Mouse (Mus musculus) left cerebral cortex, adult 2 months (tissue): ENCODE measurements around the gene E130114P18Rik. TPM values are rescaled to one million over a fixed set of nuclear protein-coding genes. Genes with fewer than 3 reads are reported as not detected.
A peak's percentile ranks its signal among the peaks of the same experiment; 100 is the strongest.

ENCODE experiments used
- DNase-seq, 2 experiments: peaks; one replicate each; pipeline ENCODE4 v3.0.0; 2021 to 2022; ENCODE audit warnings: low spot score in 2 of 2, mixed read lengths in 1 of 2; ENCODE audit errors: extremely low spot score in 1 of 2
- H3K27ac ChIP-seq: fragments of 200-600 bp; 2 replicates; pipeline ENCODE4 v1.8.1; 2022
- H3K4me3 ChIP-seq: fragments of 200-600 bp; 2 replicates; pipeline ENCODE4 v1.8.1; 2022
- CTCF ChIP-seq: fragments of 200-600 bp; IDR thresholded peaks from 2 replicates; pipeline ENCODE4 v1.8.1; 2022; ENCODE audit warnings: antibody characterized with exemption, mild to moderate bottlenecking, moderate library complexity
- intact Hi-C: fragments of 180-260 bp; cut with DNase I; formaldehyde crosslinking; loops from one replicate; pipeline ENCODE4 v1.15.1; 2025
- total RNA-seq, 2 experiments: library from RNA; stranded (reverse); gene quantifications; 2 replicates each; pipeline ENCODE4 v1.2.3; 2021

E130114P18Rik gene
- total RNA-seq, 2 experiments from 2014 or later, result 3.7 to 4.9 TPM

DNA sequence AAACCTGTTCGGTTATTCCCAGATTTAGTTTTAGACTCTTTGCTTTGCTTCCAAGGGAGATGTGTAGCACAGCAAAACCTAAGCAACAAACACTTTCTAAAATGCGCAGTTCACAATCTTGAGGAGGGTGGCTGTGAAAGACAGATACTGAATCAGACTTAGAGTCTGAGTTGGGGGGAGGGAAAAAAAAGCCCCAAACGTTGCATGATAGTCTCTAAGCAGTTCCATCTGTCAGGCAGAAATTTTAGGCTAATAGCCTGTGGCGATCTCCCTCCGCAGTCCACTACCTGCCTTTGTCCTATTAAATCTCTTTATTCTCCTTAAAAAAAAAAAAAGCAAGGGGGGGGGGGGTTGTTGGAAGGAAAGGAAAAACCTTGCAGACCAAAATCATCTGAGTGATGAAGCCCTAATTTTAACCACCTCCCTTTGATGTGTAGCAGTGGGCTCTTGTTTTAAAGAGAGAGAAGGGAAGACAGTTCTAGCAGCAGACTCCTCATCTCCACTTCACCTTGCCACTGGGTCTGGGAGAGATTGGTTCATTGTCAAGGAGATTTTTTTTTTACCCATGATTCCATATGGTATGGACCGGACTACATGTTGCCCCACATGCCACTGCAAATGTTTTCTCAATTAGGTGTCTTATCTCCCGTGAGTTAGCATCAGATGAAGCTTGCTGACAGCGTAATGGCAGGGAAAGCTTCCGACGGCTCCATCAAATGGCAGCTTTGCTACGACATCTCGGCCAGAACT is 196.4 kb downstream of the E130114P18Rik start:
- intact Hi-C loops, result loop anchor here (5.0 to 10.0 kb wide), 2 partner anchors 36 to 193 kb away; partner anchors contain the start of genes E130114P18Rik and Nfia
- H3K4me3 ChIP-seq, result no peak overlapping the region
- H3K27ac ChIP-seq, result peak overlapping the region; percentile 55; the same call in 1 of the 2 replicates
- TF ChIP-seq CTCF, result no peak
- no peak for DNase-seq

DNA sequence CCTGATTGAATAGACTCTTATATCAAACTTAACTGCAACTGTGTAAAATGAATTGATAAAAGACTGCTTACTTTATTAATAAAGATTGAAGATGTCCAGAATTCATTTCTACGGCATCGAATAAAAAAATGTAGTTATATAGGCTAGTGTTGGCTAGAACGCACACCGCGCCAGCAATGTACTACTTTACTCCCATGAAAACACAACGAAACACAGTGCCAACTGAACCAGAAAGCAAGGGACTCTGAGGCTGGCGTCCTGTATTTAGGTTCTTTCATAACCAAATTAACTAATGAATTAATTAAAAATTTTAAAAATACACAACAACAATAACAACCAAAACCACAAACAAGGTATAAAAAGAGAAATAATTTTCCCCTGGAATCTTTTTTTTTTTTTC is 197.0 kb downstream of the E130114P18Rik start:
- intact Hi-C loops, result loop anchor here (5.0 to 10.0 kb wide), 2 partner anchors 36 to 194 kb away; partner anchors contain the start of genes E130114P18Rik and Nfia
- DNase-seq, result no peak
- H3K27ac ChIP-seq, result peak overlapping the region; percentile 55; the same call in 1 of the 2 replicates
- no peak for TF ChIP-seq CTCF
- H3K4me3 ChIP-seq, result no peak overlapping the region

DNA sequence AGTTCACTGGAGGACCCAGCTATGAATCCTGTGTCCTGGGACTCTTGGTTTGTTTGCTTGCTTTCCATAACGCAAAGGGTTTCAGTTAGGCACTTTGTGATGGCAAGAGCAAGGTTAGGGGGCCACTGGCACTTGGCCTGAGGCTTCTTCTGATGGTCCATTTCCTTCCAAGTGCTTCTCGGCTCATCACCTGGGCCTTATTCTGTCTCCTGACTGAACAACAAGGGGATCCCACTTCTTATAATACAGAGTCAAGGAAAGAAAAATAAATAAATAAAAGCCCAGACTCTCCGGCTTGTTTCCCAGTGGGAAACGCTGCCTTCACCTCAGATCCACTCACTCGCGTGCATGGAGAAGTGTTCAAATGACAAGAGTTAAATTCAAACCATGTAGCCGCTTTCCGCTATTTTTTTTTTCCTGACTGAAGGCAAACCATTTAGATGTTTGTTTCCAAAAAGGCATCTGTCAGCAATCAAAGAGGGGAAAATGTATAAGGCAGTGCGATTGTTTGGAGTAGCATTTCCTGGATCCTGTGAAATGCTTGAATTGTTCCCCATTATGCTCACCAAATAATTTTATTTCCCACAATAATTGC is 199.2 kb downstream of the E130114P18Rik start:
- no peak for TF ChIP-seq CTCF
- intact Hi-C loops, result no loop called here
- DNase-seq, result no peak
- no peak overlapping the region for H3K4me3 ChIP-seq
- no peak overlapping the region; the same call in 1 of the 2 replicates for H3K27ac ChIP-seq

- DNase-seq, result no peak
- TF ChIP-seq CTCF, result no peak
- Histone ChIP-seq H3K4me3 (no peak overlapping the region), H3K27ac (no peak overlapping the region)
- intact Hi-C loops, result no loop called here
Observed at GRCm38 (mm10) chr4:97577431-97577830, 200.4 kb downstream of the E130114P18Rik start.

DNA sequence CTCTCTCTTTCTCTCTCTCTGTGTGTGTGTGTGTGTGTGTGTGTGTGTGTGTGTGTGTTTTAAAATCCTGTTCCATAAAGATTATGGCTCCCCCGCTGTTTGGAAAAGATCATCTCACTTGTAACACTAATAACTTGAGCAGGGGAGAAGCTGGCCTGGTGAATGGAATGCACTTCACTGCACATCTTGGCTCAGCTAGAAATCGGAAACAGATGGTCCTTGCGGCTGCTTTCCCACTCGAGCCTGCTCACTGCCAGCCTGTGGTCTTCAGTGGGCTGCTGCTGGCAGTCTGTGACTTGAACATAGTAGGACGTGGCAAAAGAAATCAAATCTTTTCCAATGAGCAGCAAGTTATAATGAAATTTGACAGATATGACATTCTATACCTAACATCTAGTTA is 202.4 kb downstream of the E130114P18Rik start:
- no peak for DNase-seq
- no peak for TF ChIP-seq CTCF
- no peak overlapping the region for H3K4me3 ChIP-seq
- H3K27ac ChIP-seq, result no peak overlapping the region
- intact Hi-C loops, result no loop called here

GRCm38 (mm10) chr4:97569320-97569719 is 208.6 kb downstream of the E130114P18Rik start:
- Histone ChIP-seq H3K27ac (no peak overlapping the region), H3K4me3 (no peak overlapping the region)
- TF ChIP-seq CTCF, result no peak
- no peak for DNase-seq
- intact Hi-C loops, result loop anchor here (10.0 kb wide), 1 partner anchor 755 kb away; no protein-coding TSS in a partner anchor

- no peak overlapping the region for H3K4me3 ChIP-seq
- H3K27ac ChIP-seq, result no peak overlapping the region
- intact Hi-C loops, result loop anchor here (2.0 to 10.0 kb wide), 3 partner anchors 182 to 760 kb away; no protein-coding TSS in a partner anchor
- DNase-seq, result no peak
- TF ChIP-seq CTCF, result peak; percentile 72
Observed at GRCm38 (mm10) chr4:97564656-97565055, 213.2 kb downstream of the E130114P18Rik start.

DNA sequence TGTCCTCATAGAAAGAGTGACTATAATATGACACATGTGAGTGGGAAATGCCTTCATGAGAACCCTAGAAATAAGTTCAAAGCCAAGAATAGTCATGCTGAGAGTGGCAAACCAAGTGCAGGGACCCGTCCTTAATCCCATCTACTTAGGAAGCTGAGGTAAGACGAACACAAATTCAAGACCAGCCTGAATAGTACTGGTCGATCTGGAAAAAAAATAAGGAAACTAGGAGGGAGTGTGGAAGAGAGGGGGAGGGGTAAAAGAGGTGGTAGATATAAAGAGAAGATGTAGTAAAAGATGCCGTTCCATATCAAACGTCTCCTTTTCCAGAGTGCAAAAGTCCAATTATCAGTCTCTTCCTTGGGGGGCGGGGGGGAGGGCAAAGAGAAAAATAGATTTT is 213.7 kb downstream of the E130114P18Rik start:
- no peak for TF ChIP-seq CTCF
- intact Hi-C loops, result loop anchor here (2.0 to 10.0 kb wide), 3 partner anchors 183 to 761 kb away; no protein-coding TSS in a partner anchor
- DNase-seq, result no peak
- Histone ChIP-seq H3K27ac (no peak overlapping the region), H3K4me3 (no peak overlapping the region)

DNA sequence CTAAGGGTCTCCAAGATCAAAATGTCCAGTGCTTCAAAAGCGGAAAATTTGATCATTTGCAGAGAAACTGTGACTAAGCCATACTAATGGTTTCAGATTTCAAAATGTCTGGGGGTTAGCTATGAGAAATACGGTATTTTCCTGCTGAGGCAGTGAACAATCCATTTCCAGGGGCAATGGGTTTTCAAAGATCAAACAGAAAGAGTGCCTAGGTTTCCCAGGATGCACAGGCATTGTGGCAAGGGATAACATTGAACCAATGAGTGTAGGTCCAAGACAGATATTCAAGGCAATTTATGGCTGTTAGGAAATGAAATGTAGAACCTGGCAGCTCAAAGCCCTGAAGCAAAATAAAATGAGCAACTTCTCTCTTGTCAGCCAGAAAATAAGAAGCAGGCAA is 220.3 kb downstream of the E130114P18Rik start:
- intact Hi-C loops, result no loop called here
- TF ChIP-seq CTCF, result no peak
- DNase-seq, result no peak
- H3K4me3 ChIP-seq, result no peak overlapping the region
- no peak overlapping the region for H3K27ac ChIP-seq

DNA sequence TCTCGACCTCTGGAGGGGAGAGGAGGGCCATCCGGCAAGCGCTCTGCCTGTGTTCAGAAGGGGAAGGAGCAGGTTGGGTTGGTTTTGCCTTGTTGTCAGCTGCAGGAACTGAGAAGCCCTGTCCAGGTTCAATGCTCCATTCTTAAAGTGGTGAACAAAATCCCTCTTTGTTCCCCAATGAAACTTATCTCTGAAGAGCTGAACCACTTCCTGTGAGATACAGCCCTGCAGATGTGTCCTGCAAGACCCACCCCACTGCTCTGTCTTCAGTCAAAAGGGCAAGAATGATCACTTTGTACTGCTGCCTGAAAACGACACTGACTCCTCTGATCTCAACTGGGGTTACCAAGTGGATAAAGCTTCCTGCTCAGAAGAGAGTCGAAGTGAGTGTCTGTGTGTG is 233.9 kb downstream of the E130114P18Rik start:
- intact Hi-C loops, result no loop called here
- H3K4me3 ChIP-seq, result no peak overlapping the region
- no peak for DNase-seq
- H3K27ac ChIP-seq, result no peak overlapping the region
- TF ChIP-seq CTCF, result no peak

- H3K27ac ChIP-seq, result no peak overlapping the region
- H3K4me3 ChIP-seq, result no peak overlapping the region
- TF ChIP-seq CTCF, result no peak
- intact Hi-C loops, result no loop called here
- DNase-seq, result no peak
Observed at GRCm38 (mm10) chr4:97532072-97532471, 245.8 kb downstream of the E130114P18Rik start.

DNA sequence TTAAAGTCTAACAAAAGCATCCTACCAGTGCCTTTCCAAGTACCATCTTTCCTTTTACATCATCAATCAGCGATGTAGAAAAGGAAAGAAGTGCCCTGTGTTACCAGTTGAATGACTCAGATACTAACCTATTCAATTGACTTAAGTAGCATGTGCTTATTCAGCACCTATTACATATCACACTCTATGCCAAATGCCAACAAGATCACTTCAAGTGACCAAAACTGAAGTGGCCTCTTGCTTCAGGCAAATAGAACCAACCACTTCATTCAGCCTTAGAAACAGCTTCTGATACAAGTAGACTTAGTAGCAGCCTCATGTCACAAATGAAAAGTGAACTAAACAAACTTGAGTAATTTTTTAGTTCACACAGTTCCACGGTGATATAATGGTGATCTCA is 249.4 kb downstream of the E130114P18Rik start:
- no peak for TF ChIP-seq CTCF
- Histone ChIP-seq H3K27ac (no peak overlapping the region), H3K4me3 (no peak overlapping the region)
- intact Hi-C loops, result no loop called here
- no peak for DNase-seq

Other genes starting within 250 kb of the E130114P18Rik start
- gene Nfia, start 5.3 kb downstream of the E130114P18Rik start, total RNA-seq, result 10 to 100 TPM; 58.1 to 62.5 TPM